ENCODE assay signal across 8 mouse cellular contexts in the genomic region with DNA sequence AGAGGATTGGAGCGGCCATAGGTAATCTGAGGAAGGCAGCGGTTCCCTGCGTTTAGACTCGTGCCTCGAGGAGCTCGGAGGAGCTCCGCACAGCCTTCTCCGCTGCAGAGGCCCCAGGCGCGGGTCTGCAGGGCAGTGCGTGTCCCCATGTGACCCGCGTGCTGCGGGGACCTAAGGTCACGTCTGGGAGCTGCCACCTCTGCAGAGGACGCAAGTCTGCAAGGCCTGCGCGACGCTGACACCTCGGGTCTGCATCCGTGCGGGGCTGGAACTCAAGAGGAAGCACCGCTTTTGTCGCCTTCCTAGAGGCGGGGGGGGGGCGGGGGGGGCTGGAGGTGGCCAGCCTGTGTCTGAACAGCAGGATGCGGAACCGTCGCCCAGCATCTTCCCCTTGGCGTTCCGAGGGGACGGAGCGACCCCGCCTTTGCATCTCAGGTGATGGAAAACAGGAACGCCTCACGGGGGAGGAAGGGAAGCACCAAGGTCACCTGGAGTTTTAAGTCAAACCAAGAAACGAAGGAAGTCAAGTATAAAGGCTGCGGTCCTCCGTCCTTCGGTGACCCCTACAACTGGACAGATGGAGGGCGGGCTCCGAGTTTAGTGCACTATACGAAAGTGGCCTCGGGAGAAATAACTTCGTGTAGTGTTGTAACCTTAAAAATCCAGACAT. TPM values are rescaled to one million over a fixed set of nuclear protein-coding genes. Genes with fewer than 3 reads are reported as not detected.
DNase-seq lines count a peak whose midpoint lies in the region; ATAC-seq and TF ChIP-seq lines count a peak whose summit lies in the region.

No protein-coding gene starts in this region.

- ATAC-seq in cerebellum, adult (ENCODE audit: insufficient number of reproducible peaks, low FRiP score, low TSS enrichment), result peak; percentile 59; the same call in 1 of the 2 replicates
- ATAC-seq in liver, embryonic 11.5 days (replicated peaks; ENCODE audit: low FRiP score), result peak; percentile 52

- no peak for TF ChIP-seq CTCF in spleen, adult 2 months (IDR thresholded peaks at IDR 0.05; ENCODE audit: extremely low read depth, insufficient read depth, insufficient read length, insufficient replicate concordance)
- no peak for TF ChIP-seq CTCF in olfactory bulb, adult 2 months (IDR thresholded peaks at IDR 0.05; ENCODE audit: insufficient read depth, low read depth, low read length)

- H3K9me3 ChIP-seq in liver, embryonic 11.5 days (ENCODE audit: control insufficient read depth, low read length), result no peaks in the 10 kb centered on the region

- no peaks in the 10 kb centered on the region for H3K27me3 ChIP-seq in spleen, adult 2 months (ENCODE audit: control insufficient read depth, insufficient read depth, low read length)
- no peaks in the 10 kb centered on the region for H3K27me3 ChIP-seq in liver, embryonic 11.5 days (replicated peaks; ENCODE audit: control insufficient read depth, insufficient read depth, low read length)

- intact Hi-C loops in heart, postnatal 25 days (cut with DNase I), result loop anchor here (1.0 to 5.0 kb wide), 3 partner anchors 23 to 126 kb away; a partner anchor contains a TSS

- no peaks in the 10 kb centered on the region for H3K36me3 ChIP-seq in spleen, adult 2 months (ENCODE audit: control insufficient read depth, insufficient read depth, low read length)
- H3K36me3 ChIP-seq in liver, embryonic 11.5 days (ENCODE audit: control insufficient read depth, insufficient read depth, low read length), result peaks cover 4% of the 10 kb centered on the region

- H3K4me1 ChIP-seq in spleen, adult 2 months (ENCODE audit: control insufficient read depth, insufficient read depth, insufficient read length), result peaks cover 11% of the 10 kb centered on the region
- peaks cover 21% of the 10 kb centered on the region for H3K4me1 ChIP-seq in liver, embryonic 11.5 days (replicated peaks; ENCODE audit: control insufficient read depth, insufficient read depth, low read length)
- no peaks in the 10 kb centered on the region; the same call in 1 of the 2 replicates for H3K4me1 ChIP-seq in olfactory bulb, adult 2 months (ENCODE audit: control insufficient read depth, insufficient read depth, low read length)

- H3K4me3 ChIP-seq in spleen, adult 2 months (ENCODE audit: extremely low read depth, insufficient read depth, insufficient read length), result peak overlapping the region; percentile 65
- H3K4me3 ChIP-seq in liver, embryonic 11.5 days (ENCODE audit: low read depth, low read length), result peak overlapping the region; percentile 90
- peak overlapping the region; percentile 92 for H3K4me3 ChIP-seq in olfactory bulb, adult 2 months (ENCODE audit: insufficient read depth, low read depth, low read length)

- DNase-seq in cerebellum, adult 11-12 months, result no peak
- no peak for DNase-seq in spleen, adult 2 months (ENCODE audit: low read depth in 1 of 2, low spot score in 2 of 2)
- no peak for DNase-seq in spleen, adult 12 weeks (ENCODE audit: low spot score)
- peak; percentile 9 for DNase-seq in heart, postnatal 25 days (ENCODE audit: low spot score)
- no peak for DNase-seq in liver, embryonic 11.5 days (ENCODE audit: low spot score)
- no peak for DNase-seq in layer of hippocampus, postnatal 10 days (ENCODE audit: low spot score in 2 of 2)

- WGBS in spleen, adult 2 months, result under 1% methylated on average over 45 of the region's 45 CpGs
- under 1% methylated on average over 45 of the region's 45 CpGs for WGBS in liver, embryonic 11.5 days
- under 1% methylated on average over 45 of the region's 45 CpGs for WGBS in olfactory bulb, adult 2 months

- no peak for TF ChIP-seq POLR2A in spleen, adult 2 months (IDR thresholded peaks at IDR 0.05; ENCODE audit: low read depth, low read length)
- TF ChIP-seq POLR2A in olfactory bulb, adult 2 months (IDR thresholded peaks at IDR 0.05; ENCODE audit: insufficient read depth, low read depth, low read length), result no peak

- H3K9ac ChIP-seq in liver, embryonic 11.5 days (ENCODE audit: low read depth, low read length), result peak overlapping the region; percentile 81

- H3K27ac ChIP-seq in spleen, adult 2 months (ENCODE audit: insufficient read depth, low read length), result peak overlapping the region; percentile 59
- peak overlapping the region; percentile 90 for H3K27ac ChIP-seq in liver, embryonic 11.5 days (ENCODE audit: low read depth, low read length)
- peak overlapping the region; percentile 28 for H3K27ac ChIP-seq in olfactory bulb, adult 2 months (ENCODE audit: insufficient read depth, low read depth, low read length)

- H3K4me2 ChIP-seq in liver, embryonic 11.5 days, result peak overlapping the region; percentile 89

RNA-seq across cellular contexts. Expression of a gene that starts 0.7 kb away (rescaled TPM):
- polyA plus RNA-seq in spleen, adult 2 months (2012; rRNA removed), result 11.2 and 16.7 TPM in 2 replicates
- 1 to 10 TPM; 7.7 to 9.1 TPM for total RNA-seq in heart, postnatal 25 days (2021)
- 16.4 and 17.7 TPM in 2 replicates for polyA plus RNA-seq in liver, embryonic 11.5 days (2014; fragmentation: Nextera tagmentation; extraction: Ambion mirVana)
- polyA plus RNA-seq in olfactory bulb, adult 2 months (2012; ENCODE audit: insufficient read depth, insufficient read length, low replicate concordance, missing spikeins), result not detected in 2 replicates
- 1 to 10 TPM; 8.9 to 9.2 TPM for total RNA-seq in layer of hippocampus, postnatal 10 days (2021)

RNA-seq across cellular contexts. Expression of a gene that starts 22.1 kb away (rescaled TPM):
- polyA plus RNA-seq in spleen, adult 2 months (2012; rRNA removed), result 28.1 and 31.1 TPM in 2 replicates
- total RNA-seq in heart, postnatal 25 days (2021), result 100 to 1,000 TPM; 125 to 134 TPM
- 77.9 and 78.0 TPM in 2 replicates for polyA plus RNA-seq in liver, embryonic 11.5 days (2014; fragmentation: Nextera tagmentation; extraction: Ambion mirVana)
- not detected in 2 replicates for polyA plus RNA-seq in olfactory bulb, adult 2 months (2012; ENCODE audit: insufficient read depth, insufficient read length, low replicate concordance, missing spikeins)
- total RNA-seq in layer of hippocampus, postnatal 10 days (2021), result 100 to 1,000 TPM; 119 to 128 TPM

RNA-seq across cellular contexts. Expression of a gene that starts 23.1 kb away (rescaled TPM):
- 5.6 and 5.9 TPM in 2 replicates for polyA plus RNA-seq in spleen, adult 2 months (2012; rRNA removed)
- total RNA-seq in heart, postnatal 25 days (2021), result 100 to 1,000 TPM; 453 to 459 TPM
- 4.4 and 4.6 TPM in 2 replicates for polyA plus RNA-seq in liver, embryonic 11.5 days (2014; fragmentation: Nextera tagmentation; extraction: Ambion mirVana)
- polyA plus RNA-seq in olfactory bulb, adult 2 months (2012; ENCODE audit: insufficient read depth, insufficient read length, low replicate concordance, missing spikeins), result not detected in 2 replicates
- 10 to 100 TPM; 79.5 to 82.5 TPM for total RNA-seq in layer of hippocampus, postnatal 10 days (2021)

RNA-seq across cellular contexts. Expression of a gene that starts 56.4 kb away (rescaled TPM):
- 55.2 and 71.0 TPM in 2 replicates for polyA plus RNA-seq in spleen, adult 2 months (2012; rRNA removed)
- total RNA-seq in heart, postnatal 25 days (2021), result 10 to 100 TPM; 70.1 to 70.3 TPM
- polyA plus RNA-seq in liver, embryonic 11.5 days (2014; fragmentation: Nextera tagmentation; extraction: Ambion mirVana), result 16.8 and 18.1 TPM in 2 replicates
- not detected in 2 replicates for polyA plus RNA-seq in olfactory bulb, adult 2 months (2012; ENCODE audit: insufficient read depth, insufficient read length, low replicate concordance, missing spikeins)
- 10 to 100 TPM; 37.6 to 40.2 TPM for total RNA-seq in layer of hippocampus, postnatal 10 days (2021)

Comparison
In these comparisons a context has a peak if more than half of its experiments do, and no peak if none do; other contexts are left out.
1. H3K27ac ChIP-seq: peak in every context shown above with its lines; median percentile 90 in liver, embryonic 11.5 days; 59 in spleen, adult 2 months; 28 in olfactory bulb, adult 2 months.
2. RNA of a gene that starts 22.1 kb away (polyA plus RNA-seq): 77.9 to 78.0 TPM in liver, embryonic 11.5 days and 28.1 to 31.1 TPM in spleen, adult 2 months; not detected in olfactory bulb, adult 2 months; every median in the first group is over 10 times any median in the second.
3. Peak in every context shown above with its lines, with median percentiles within 50 percentile points of each other: H3K4me3 ChIP-seq.